In the genomic region with DNA sequence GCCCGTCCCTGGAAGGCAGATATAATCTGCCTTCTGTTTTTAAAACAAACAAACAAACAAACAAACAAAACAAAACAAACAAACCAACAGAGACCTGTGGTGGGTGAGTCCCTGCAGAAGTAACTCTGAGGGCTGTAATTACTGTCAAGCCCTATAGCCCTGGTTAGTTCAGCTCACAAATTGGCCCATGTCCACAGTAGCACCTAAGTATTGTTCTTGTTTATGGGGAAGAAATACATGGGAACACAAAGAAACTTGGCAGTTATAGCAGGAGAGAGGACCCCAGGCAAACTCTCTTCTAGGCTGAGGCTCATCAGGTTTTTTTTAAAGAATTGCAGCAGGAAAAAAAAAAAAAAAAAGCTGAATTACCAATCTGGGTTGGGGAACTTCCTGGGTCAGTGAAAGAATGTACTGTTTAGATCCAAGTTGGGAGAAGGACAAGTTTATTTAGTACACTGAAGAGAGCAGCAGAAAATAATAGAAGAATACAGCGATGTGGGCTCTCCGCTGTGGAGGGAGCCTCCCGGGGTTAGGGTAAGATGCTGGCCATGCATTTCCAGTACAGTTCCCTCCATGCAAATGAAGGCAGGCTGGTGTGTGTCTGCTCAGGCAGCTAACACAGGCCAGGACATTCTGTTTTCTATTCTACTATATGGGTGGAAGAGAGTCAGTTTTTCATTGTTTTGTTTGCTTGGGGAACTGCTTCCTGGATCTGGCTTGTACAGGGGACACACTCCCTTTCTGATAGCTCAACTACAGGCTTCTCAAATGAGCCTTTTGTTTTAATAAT, we compare ENCODE assay signal across 10 mouse cellular contexts. TPM values are rescaled to one million over a fixed set of nuclear protein-coding genes. Genes with fewer than 3 reads are reported as not detected.
DNase-seq lines count a peak whose midpoint lies in the region; ATAC-seq lines count a peak whose summit lies in the region.
"Had no signal": no experiment of that assay in that cellular context is flagged by ENCODE, and none has a peak within 500 bp of the region (broad histone marks: within the 10 kb centered on the region; RNA-seq: fewer than 3 reads in every experiment).

No protein-coding gene starts in this region.

- H3K4me3 ChIP-seq in midbrain, embryonic 15.5 days = no peak overlapping the region
- H3K4me3 ChIP-seq in midbrain, embryonic 10.5 days = no peak overlapping the region
- H3K4me3 ChIP-seq in intestine, embryonic 14.5 days (ENCODE audit: low read depth, low read length) = no peak overlapping the region
- no peak overlapping the region for H3K4me3 ChIP-seq in stomach, embryonic 16.5 days (replicated peaks; ENCODE audit: low read length)
- H3K4me3 ChIP-seq: liver, embryonic 13.5 days had no signal

- DNase-seq in heart, adult 11 months = peak; percentile 82
- DNase-seq in heart, postnatal 4 days = no peak
- no peak for DNase-seq in midbrain, embryonic 10.5 days (ENCODE audit: low spot score)
- DNase-seq in intestine, embryonic 14.5 days (ENCODE audit: low spot score) = no peak
- no peak for DNase-seq in natural killer cell, adult 2 months (ENCODE audit: low spot score in 2 of 2)
- no peak for DNase-seq in gastrocnemius, postnatal 14 days
- DNase-seq: liver, embryonic 13.5 days had no signal

- no peak for ATAC-seq in midbrain, embryonic 15.5 days (replicated peaks)
- ATAC-seq in intestine, embryonic 14.5 days (replicated peaks; ENCODE audit: low FRiP score, low TSS enrichment, low read depth) = 0 out of 2 replicates have a peak, but pooled peaks have one; percentile 40
- peak; percentile 45; the same call in 1 of the 2 replicates for ATAC-seq in stomach, embryonic 16.5 days (ENCODE audit: insufficient read depth, low FRiP score)

- H3K4me2 ChIP-seq in midbrain, embryonic 15.5 days = no peak overlapping the region
- no peak overlapping the region for H3K4me2 ChIP-seq in intestine, embryonic 14.5 days (ENCODE audit: low read length)
- H3K4me2 ChIP-seq in stomach, embryonic 16.5 days (ENCODE audit: low read depth, low read length) = no peak overlapping the region
- H3K4me2 ChIP-seq: liver, embryonic 13.5 days had no signal

- H3K9ac ChIP-seq in midbrain, embryonic 15.5 days = no peak overlapping the region
- no peak overlapping the region for H3K9ac ChIP-seq in intestine, embryonic 14.5 days (ENCODE audit: low read length)
- H3K9ac ChIP-seq in stomach, embryonic 16.5 days (ENCODE audit: low read length) = no peak overlapping the region; the same call in 1 of the 2 replicates
- H3K9ac ChIP-seq: liver, embryonic 13.5 days had no signal

- 0 out of 2 replicates have a peak overlapping the region, but pooled peaks have one; percentile 5 for H3K27ac ChIP-seq in midbrain, embryonic 15.5 days
- no peak overlapping the region for H3K27ac ChIP-seq in midbrain, embryonic 10.5 days (replicated peaks)
- H3K27ac ChIP-seq in intestine, embryonic 14.5 days (ENCODE audit: low read depth) = peak overlapping the region; percentile 71
- peak overlapping the region; percentile 85 for H3K27ac ChIP-seq in stomach, embryonic 16.5 days (ENCODE audit: low read length)
- H3K27ac ChIP-seq: liver, embryonic 13.5 days had no signal

- no peaks in the 10 kb centered on the region for H3K27me3 ChIP-seq in midbrain, embryonic 15.5 days (replicated peaks)
- H3K27me3 ChIP-seq in midbrain, embryonic 10.5 days (ENCODE audit: low read depth, poor library complexity, severe bottlenecking) = no peaks in the 10 kb centered on the region
- H3K27me3 ChIP-seq in intestine, embryonic 14.5 days (replicated peaks; ENCODE audit: control insufficient read depth, insufficient read depth, low read length) = no peaks in the 10 kb centered on the region
- no peaks in the 10 kb centered on the region for H3K27me3 ChIP-seq in stomach, embryonic 16.5 days (ENCODE audit: control insufficient read depth, insufficient read depth, low read length)
- H3K27me3 ChIP-seq: liver, embryonic 13.5 days had no signal

- no peaks in the 10 kb centered on the region for H3K9me3 ChIP-seq in midbrain, embryonic 15.5 days
- H3K9me3 ChIP-seq in midbrain, embryonic 10.5 days (replicated peaks) = no peaks in the 10 kb centered on the region
- H3K9me3 ChIP-seq in intestine, embryonic 14.5 days (ENCODE audit: control insufficient read depth, low read length) = no peaks in the 10 kb centered on the region
- H3K9me3 ChIP-seq in stomach, embryonic 16.5 days (replicated peaks; ENCODE audit: control insufficient read depth, low read length) = no peaks in the 10 kb centered on the region
- H3K9me3 ChIP-seq: liver, embryonic 13.5 days had no signal

- H3K4me1 ChIP-seq in midbrain, embryonic 15.5 days = peaks cover 5% of the 10 kb centered on the region; the same call in 1 of the 2 replicates
- peaks cover 16% of the 10 kb centered on the region for H3K4me1 ChIP-seq in midbrain, embryonic 10.5 days
- peaks cover 15% of the 10 kb centered on the region for H3K4me1 ChIP-seq in intestine, embryonic 14.5 days (replicated peaks; ENCODE audit: control insufficient read depth, insufficient read depth, low read length)
- peaks cover 15% of the 10 kb centered on the region for H3K4me1 ChIP-seq in stomach, embryonic 16.5 days (ENCODE audit: control insufficient read depth, insufficient read depth, low read length)

- no peaks in the 10 kb centered on the region for H3K36me3 ChIP-seq in midbrain, embryonic 15.5 days (replicated peaks)
- H3K36me3 ChIP-seq in midbrain, embryonic 10.5 days = no peaks in the 10 kb centered on the region
- no peaks in the 10 kb centered on the region for H3K36me3 ChIP-seq in intestine, embryonic 14.5 days (ENCODE audit: control insufficient read depth, insufficient read depth, low read length)
- H3K36me3 ChIP-seq in stomach, embryonic 16.5 days (ENCODE audit: control insufficient read depth, insufficient read depth, low read length) = no peaks in the 10 kb centered on the region
- H3K36me3 ChIP-seq: liver, embryonic 13.5 days had no signal

- WGBS in midbrain, embryonic 15.5 days = 30% methylated on average over 4 of the region's 4 CpGs
- WGBS in midbrain, embryonic 10.5 days = 53% methylated on average over 4 of the region's 4 CpGs
- WGBS in intestine, embryonic 14.5 days = 45% methylated on average over 4 of the region's 4 CpGs
- 37% methylated on average over 4 of the region's 4 CpGs for WGBS in stomach, embryonic 16.5 days

- intact Hi-C loops in gastrocnemius, postnatal 14 days (cut with DNase I; ENCODE audit: low total_unique reads) = no loop called here

RNA-seq across cellular contexts. Expression of gene Tmem158, which starts 22.1 kb away (rescaled TPM):
- 10 to 100 TPM; 24.7 to 25.4 TPM for total RNA-seq in heart, postnatal 4 days (2021)
- 40.8 and 41.8 TPM in 2 replicates for polyA plus RNA-seq in midbrain, embryonic 15.5 days (2015; fragmentation: Nextera tagmentation; extraction: Ambion mirVana)
- 4.8 and 5.4 TPM in 2 replicates for polyA plus RNA-seq in midbrain, embryonic 10.5 days (2016; fragmentation: Nextera tagmentation; extraction: Ambion mirVana)
- polyA plus RNA-seq in intestine, embryonic 14.5 days (2014; fragmentation: Nextera tagmentation; extraction: Ambion mirVana) = 9.7 and 10.9 TPM in 2 replicates
- 4.1 and 4.4 TPM in 2 replicates for polyA plus RNA-seq in stomach, embryonic 16.5 days (2015; fragmentation: Nextera tagmentation; extraction: Ambion mirVana)
- total RNA-seq in gastrocnemius, postnatal 14 days (2021) = 1 to 10 TPM; 3.1 to 5.2 TPM

RNA-seq across cellular contexts. Expression of gene Cdcp1, which starts 22.6 kb away (rescaled TPM):
- under 1 TPM; 0.10 to 0.25 TPM for total RNA-seq in heart, postnatal 4 days (2021)
- polyA plus RNA-seq in midbrain, embryonic 15.5 days (2015; fragmentation: Nextera tagmentation; extraction: Ambion mirVana) = 0.05 and 0.11 TPM in 2 replicates
- polyA plus RNA-seq in midbrain, embryonic 10.5 days (2016; fragmentation: Nextera tagmentation; extraction: Ambion mirVana) = 0.47 and 0.48 TPM in 2 replicates
- 17.5 and 18.7 TPM in 2 replicates for polyA plus RNA-seq in intestine, embryonic 14.5 days (2014; fragmentation: Nextera tagmentation; extraction: Ambion mirVana)
- polyA plus RNA-seq in stomach, embryonic 16.5 days (2015; fragmentation: Nextera tagmentation; extraction: Ambion mirVana) = 14.5 and 18.6 TPM in 2 replicates
- total RNA-seq in gastrocnemius, postnatal 14 days (2021) = not detected
- polyA plus RNA-seq: C2C12 had no signal

Comparison
In these comparisons a context has a peak if more than half of its experiments do, and no peak if none do; other contexts are left out.
1. RNA of gene Cdcp1, which starts 22.6 kb away (polyA plus RNA-seq): 17.5 to 18.7 TPM in intestine, embryonic 14.5 days and 14.5 to 18.6 TPM in stomach, embryonic 16.5 days; 0.47 to 0.48 TPM in midbrain, embryonic 10.5 days and 0.05 to 0.11 TPM in midbrain, embryonic 15.5 days; every median in the first group is over 10 times any median in the second.